ENCODE assay signal across 18 mouse cellular contexts in the genomic region with DNA sequence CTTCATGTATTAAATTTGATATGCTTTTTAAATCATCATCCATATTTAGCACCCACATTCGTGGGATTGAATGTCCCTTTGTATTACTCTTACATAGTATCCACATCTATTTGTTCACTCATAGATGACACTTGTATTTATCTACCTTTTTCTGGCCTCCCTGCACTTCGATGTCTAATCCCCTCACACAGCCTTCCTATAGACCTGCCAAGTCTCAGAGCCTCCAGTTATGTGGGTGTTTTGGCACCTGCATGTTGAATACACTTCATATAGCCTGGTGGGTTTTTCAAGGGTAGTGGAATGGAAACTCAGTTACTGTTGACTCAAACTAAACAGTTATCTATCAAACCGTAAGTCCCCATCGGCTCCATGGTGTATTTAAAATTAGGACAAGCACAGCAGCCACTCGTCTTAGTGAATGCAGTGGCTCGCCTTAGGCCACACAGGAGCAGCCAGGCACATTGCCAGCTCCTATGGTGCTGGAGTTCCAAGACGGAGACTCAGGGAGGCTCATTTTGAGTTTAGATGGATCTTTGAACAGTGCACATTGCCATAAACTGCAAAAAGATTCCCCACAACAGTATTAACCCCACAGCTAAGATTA.
DNase-seq lines count a peak whose midpoint lies in the region; ATAC-seq and TF ChIP-seq lines count a peak whose summit lies in the region.
"Had no signal": no experiment of that assay in that cellular context is flagged by ENCODE, and none has a peak within 500 bp of the region (broad histone marks: within the 10 kb centered on the region; RNA-seq: fewer than 3 reads in every experiment).

No protein-coding gene starts in this region.

- WGBS in forebrain, embryonic 14.5 days = 16% methylated on average over 7 of the region's 7 CpGs
- 84% methylated on average over 7 of the region's 7 CpGs for WGBS in forebrain, embryonic 10.5 days
- WGBS in limb, embryonic 14.5 days = 55% methylated on average over 7 of the region's 7 CpGs
- 87% methylated on average over 7 of the region's 7 CpGs for WGBS in limb, embryonic 10.5 days
- WGBS in stomach, embryonic 16.5 days = 41% methylated on average over 7 of the region's 7 CpGs
- WGBS in stomach, postnatal 0 days = 47% methylated on average over 7 of the region's 7 CpGs

- no peak overlapping the region for H3K9ac ChIP-seq in forebrain, embryonic 14.5 days (ENCODE audit: low read length)
- no peak overlapping the region for H3K9ac ChIP-seq in limb, embryonic 14.5 days (ENCODE audit: low read depth, low read length, severe bottlenecking)
- H3K9ac ChIP-seq in stomach, embryonic 16.5 days (ENCODE audit: low read length) = no peak overlapping the region
- no peak overlapping the region for H3K9ac ChIP-seq in stomach, postnatal 0 days (ENCODE audit: low read length)
- H3K9ac ChIP-seq: forebrain, embryonic 15.5 days; limb, embryonic 13.5 days; liver, embryonic 15.5 days had no signal

- ATAC-seq in cerebellum, adult (ENCODE audit: insufficient number of reproducible peaks, low FRiP score, low TSS enrichment) = 0 out of 2 replicates have a peak, but pooled peaks have one; percentile 15
- ATAC-seq in forebrain, embryonic 14.5 days = peak; percentile 62
- no peak for ATAC-seq in limb, embryonic 14.5 days (ENCODE audit: low FRiP score, low read depth)
- peak; percentile 44; the same call in 1 of the 2 replicates for ATAC-seq in stomach, embryonic 16.5 days (ENCODE audit: insufficient read depth, low FRiP score)
- ATAC-seq in stomach, postnatal 0 days (ENCODE audit: low FRiP score, low TSS enrichment) = no peak
- ATAC-seq: forebrain, embryonic 15.5 days; inflammation-experienced regulatory T-cells, adult 6 months; lung, postnatal 0 days had no signal

- H3K4me3 ChIP-seq in forebrain, embryonic 14.5 days (ENCODE audit: low read depth, low read length) = no peak overlapping the region
- no peak overlapping the region for H3K4me3 ChIP-seq in forebrain, embryonic 10.5 days
- H3K4me3 ChIP-seq in limb, embryonic 14.5 days (replicated peaks; ENCODE audit: low read length) = no peak overlapping the region
- H3K4me3 ChIP-seq in limb, embryonic 10.5 days = no peak overlapping the region
- no peak overlapping the region for H3K4me3 ChIP-seq in stomach, embryonic 16.5 days (replicated peaks; ENCODE audit: low read length)
- no peak overlapping the region for H3K4me3 ChIP-seq in stomach, postnatal 0 days (ENCODE audit: low read depth, low read length)
- H3K4me3 ChIP-seq: forebrain, embryonic 15.5 days; limb, embryonic 13.5 days; liver, embryonic 15.5 days had no signal

- no peak overlapping the region for H3K4me2 ChIP-seq in forebrain, embryonic 14.5 days (ENCODE audit: low read length)
- no peak overlapping the region for H3K4me2 ChIP-seq in limb, embryonic 14.5 days (replicated peaks; ENCODE audit: low read depth, low read length, severe bottlenecking)
- no peak overlapping the region for H3K4me2 ChIP-seq in stomach, embryonic 16.5 days (ENCODE audit: low read depth, low read length)
- no peak overlapping the region for H3K4me2 ChIP-seq in stomach, postnatal 0 days (replicated peaks; ENCODE audit: low read depth)
- H3K4me2 ChIP-seq: forebrain, embryonic 15.5 days; limb, embryonic 13.5 days; liver, embryonic 15.5 days had no signal

- TF ChIP-seq POLR2A in limb, embryonic 14.5 days (IDR thresholded peaks at IDR 0.05; ENCODE audit: borderline replicate concordance, extremely low read depth, insufficient read depth, insufficient read length) = no peak

- no peaks in the 10 kb centered on the region for H3K9me3 ChIP-seq in forebrain, embryonic 14.5 days (replicated peaks; ENCODE audit: control insufficient read depth, low read length)
- no peaks in the 10 kb centered on the region for H3K9me3 ChIP-seq in forebrain, embryonic 10.5 days
- no peaks in the 10 kb centered on the region for H3K9me3 ChIP-seq in limb, embryonic 14.5 days (ENCODE audit: control insufficient read depth, low read length)
- no peaks in the 10 kb centered on the region for H3K9me3 ChIP-seq in limb, embryonic 10.5 days (replicated peaks)
- no peaks in the 10 kb centered on the region for H3K9me3 ChIP-seq in stomach, embryonic 16.5 days (replicated peaks; ENCODE audit: control insufficient read depth, low read length)
- H3K9me3 ChIP-seq in stomach, postnatal 0 days (ENCODE audit: control insufficient read depth, low read length) = no peaks in the 10 kb centered on the region
- H3K9me3 ChIP-seq: forebrain, embryonic 15.5 days; limb, embryonic 13.5 days; liver, embryonic 15.5 days had no signal

- peaks cover 4% of the 10 kb centered on the region for H3K4me1 ChIP-seq in forebrain, embryonic 14.5 days (ENCODE audit: control insufficient read depth, insufficient read depth, low read length)
- peaks cover 17% of the 10 kb centered on the region for H3K4me1 ChIP-seq in forebrain, embryonic 10.5 days
- H3K4me1 ChIP-seq in limb, embryonic 14.5 days (ENCODE audit: control insufficient read depth, insufficient read depth, low read length) = peaks cover 4% of the 10 kb centered on the region; the same call in 1 of the 2 replicates
- H3K4me1 ChIP-seq in limb, embryonic 10.5 days = peaks cover 5% of the 10 kb centered on the region
- 0 out of 2 replicates have a peak, but pooled peaks cover 3% of the 10 kb centered on the region for H3K4me1 ChIP-seq in stomach, embryonic 16.5 days (ENCODE audit: control insufficient read depth, insufficient read depth, low read length)
- H3K4me1 ChIP-seq in stomach, postnatal 0 days (replicated peaks; ENCODE audit: control insufficient read depth, insufficient read depth) = no peaks in the 10 kb centered on the region
- H3K4me1 ChIP-seq: liver, embryonic 15.5 days had no signal

- TF ChIP-seq CTCF in stomach, postnatal 0 days (IDR thresholded peaks at IDR 0.05; ENCODE audit: low read depth) = no peak

- H3K27ac ChIP-seq in forebrain, embryonic 14.5 days (ENCODE audit: low read depth, low read length) = no peak overlapping the region
- H3K27ac ChIP-seq in forebrain, embryonic 10.5 days = no peak overlapping the region
- H3K27ac ChIP-seq in limb, embryonic 14.5 days (replicated peaks; ENCODE audit: low read depth, low read length) = no peak overlapping the region
- H3K27ac ChIP-seq in limb, embryonic 10.5 days = no peak overlapping the region
- H3K27ac ChIP-seq in stomach, embryonic 16.5 days (ENCODE audit: low read length) = peak overlapping the region; percentile 38; the same call in 1 of the 2 replicates
- H3K27ac ChIP-seq in stomach, postnatal 0 days (replicated peaks) = no peak overlapping the region
- H3K27ac ChIP-seq: forebrain, embryonic 15.5 days; limb, embryonic 13.5 days; liver, embryonic 15.5 days had no signal

- no peaks in the 10 kb centered on the region for H3K36me3 ChIP-seq in forebrain, embryonic 14.5 days (ENCODE audit: control insufficient read depth, insufficient read depth, low read length)
- no peaks in the 10 kb centered on the region for H3K36me3 ChIP-seq in forebrain, embryonic 10.5 days (replicated peaks)
- H3K36me3 ChIP-seq in limb, embryonic 14.5 days (ENCODE audit: control insufficient read depth, insufficient read depth, low read length) = no peaks in the 10 kb centered on the region
- no peaks in the 10 kb centered on the region for H3K36me3 ChIP-seq in limb, embryonic 10.5 days
- no peaks in the 10 kb centered on the region for H3K36me3 ChIP-seq in stomach, embryonic 16.5 days (ENCODE audit: control insufficient read depth, insufficient read depth, low read length)
- H3K36me3 ChIP-seq in stomach, postnatal 0 days (ENCODE audit: control insufficient read depth, insufficient read depth, low read length) = no peaks in the 10 kb centered on the region
- H3K36me3 ChIP-seq: forebrain, embryonic 15.5 days; limb, embryonic 13.5 days; liver, embryonic 15.5 days had no signal

- DNase-seq in cerebellum, adult 11 months = no peak
- DNase-seq in forebrain, embryonic 14.5 days (ENCODE audit: low spot score) = peak; percentile 65
- no peak for DNase-seq in forebrain, embryonic 10.5 days (ENCODE audit: extremely low spot score, low spot score)
- peak; percentile 36 for DNase-seq in limb, embryonic 14.5 days (ENCODE audit: low spot score)
- DNase-seq in limb, embryonic 10.5 days (ENCODE audit: low spot score) = no peak
- no peak for DNase-seq in stomach, postnatal 0 days (ENCODE audit: low spot score)
- DNase-seq: adrenal gland, adult 2 months; gastrocnemius, postnatal 25 days; kidney, adult 9 months; kidney, postnatal 25 days; thymus, postnatal 25 days had no signal

- TF ChIP-seq EP300 in stomach, postnatal 0 days (optimal IDR thresholded peaks at IDR 0.05) = no peak

- H3K27me3 ChIP-seq in forebrain, embryonic 14.5 days (replicated peaks; ENCODE audit: control insufficient read depth, insufficient read depth, low read length) = no peaks in the 10 kb centered on the region
- no peaks in the 10 kb centered on the region for H3K27me3 ChIP-seq in forebrain, embryonic 10.5 days (ENCODE audit: poor library complexity, severe bottlenecking)
- H3K27me3 ChIP-seq in limb, embryonic 14.5 days (ENCODE audit: control insufficient read depth, insufficient read depth, low read length) = no peaks in the 10 kb centered on the region
- H3K27me3 ChIP-seq in limb, embryonic 10.5 days (ENCODE audit: low read depth, poor library complexity, severe bottlenecking) = no peaks in the 10 kb centered on the region
- H3K27me3 ChIP-seq in stomach, embryonic 16.5 days (ENCODE audit: control insufficient read depth, insufficient read depth, low read length) = no peaks in the 10 kb centered on the region
- H3K27me3 ChIP-seq in stomach, postnatal 0 days (ENCODE audit: control insufficient read depth, insufficient read depth, low read length) = no peaks in the 10 kb centered on the region
- H3K27me3 ChIP-seq: forebrain, embryonic 15.5 days; limb, embryonic 13.5 days; liver, embryonic 15.5 days had no signal

Comparison
In these comparisons a context has a peak if more than half of its experiments do, and no peak if none do; other contexts are left out.
1. ATAC-seq: peak in cerebellum, adult (single experiment), forebrain, embryonic 14.5 days (single experiment) and stomach, embryonic 16.5 days (single experiment); none in limb, embryonic 14.5 days (single experiment) and stomach, postnatal 0 days (single experiment).
2. DNase-seq: peak in forebrain, embryonic 14.5 days (single experiment) and limb, embryonic 14.5 days (single experiment); none in cerebellum, adult 11 months (single experiment), forebrain, embryonic 10.5 days (single experiment), limb, embryonic 10.5 days (single experiment) and stomach, postnatal 0 days (single experiment).